Mouse (Mus musculus) heart, postnatal 0 days (tissue): ENCODE measurements around the gene Pcdh8. TPM values are rescaled to one million over a fixed set of nuclear protein-coding genes. Genes with fewer than 3 reads are reported as not detected.
A peak's percentile ranks its signal among the peaks of the same experiment; 100 is the strongest.

Source experiments
- ATAC-seq: fragments of 200-750 bp; cut with Nextera tagmentation; 2 replicates; pipeline ENCODE4 v1.8.0; 2017; ENCODE audit warnings: low read depth, moderate number of reproducible peaks, moderate library complexity; ENCODE audit not compliant: insufficient read depth
- DNase-seq: peaks from one replicate; pipeline ENCODE4 v3.0.0-alpha.2; 2016; ENCODE audit warnings: low spot score
- H3K27ac ChIP-seq: fragments of 300-500 bp; sonication (generic); 2 replicates; pipeline ENCODE4 v1.5.1; 2014; ENCODE audit warnings: low read depth, mild to moderate bottlenecking
- H3K27me3 ChIP-seq: fragments of 300-500 bp; sonication (generic); 2 replicates; pipeline ENCODE4 v1.6.1; 2014; ENCODE audit warnings: low read length, mixed read lengths; ENCODE audit not compliant: control insufficient read depth, insufficient read depth
- H3K36me3 ChIP-seq: fragments of 300-500 bp; sonication (generic); replicated peaks from 2 replicates; pipeline ENCODE4 v1.6.1; 2014; ENCODE audit warnings: low read length, mixed read lengths; ENCODE audit not compliant: control insufficient read depth, insufficient read depth
- H3K4me1 ChIP-seq: fragments of 300-500 bp; sonication (generic); 2 replicates; pipeline ENCODE4 v1.6.1; 2014; ENCODE audit warnings: antibody characterized with exemption; ENCODE audit not compliant: control insufficient read depth, insufficient read depth
- H3K4me2 ChIP-seq: fragments of 300-500 bp; sonication (generic); 2 replicates; pipeline ENCODE4 v1.6.1; 2014; ENCODE audit warnings: low read depth, mild to moderate bottlenecking, low read length, moderate library complexity
- H3K4me3 ChIP-seq: fragments of 300-500 bp; sonication (generic); 2 replicates; pipeline ENCODE4 v1.5.1; 2014; ENCODE audit warnings: low read depth, low read length
- H3K9ac ChIP-seq: fragments of 300-500 bp; sonication (generic); replicated peaks from 2 replicates; pipeline ENCODE4 v1.6.1; 2014; ENCODE audit warnings: low read depth, low read length, mixed read lengths
- H3K9me3 ChIP-seq: fragments of 300-500 bp; sonication (generic); replicated peaks from 2 replicates; pipeline ENCODE4 v1.6.1; 2016; ENCODE audit warnings: low read length; ENCODE audit not compliant: control insufficient read depth
- CTCF ChIP-seq: IDR thresholded peaks from 2 replicates; pipeline ENCODE4 v1.5.1; 2016; ENCODE audit warnings: antibody characterized with exemption, control low read depth, low read depth
- EP300 ChIP-seq: IDR thresholded peaks from 2 replicates; pipeline ENCODE4 v1.6.1; 2016; ENCODE audit warnings: antibody characterized with exemption, low read depth
- WGBS: fragments of 180-500 bp; shearing (Covaris S2); extraction: QIAGEN DNeasy Blood & Tissue Kit; methylation state at CpG from one replicate; pipeline ENCODE4 v1.1.7; 2014; 5-methylcytosine and 5-hydroxymethylcytosine counted together
- polyA plus RNA-seq: library from polyadenylated mRNA; unstranded; fragments of >200 nt; fragmentation: Nextera tagmentation; extraction: Ambion mirVana; gene quantifications from 2 replicates; pipeline ENCODE4 v1.2.1, GENCODE M21; 2015
- total RNA-seq: library from RNA; depleted of rRNA; stranded (reverse); fragments of >200 nt; gene quantifications from 2 replicates; pipeline ENCODE4 v1.2.3, GENCODE M21; 2014; ENCODE audit warnings: low replicate concordance; rRNA removed

Gene Pcdh8
- not detected in 2 replicates for total RNA-seq
- polyA plus RNA-seq = 0.14 TPM in 1 of 2 replicates, not detected in the other

DNA sequence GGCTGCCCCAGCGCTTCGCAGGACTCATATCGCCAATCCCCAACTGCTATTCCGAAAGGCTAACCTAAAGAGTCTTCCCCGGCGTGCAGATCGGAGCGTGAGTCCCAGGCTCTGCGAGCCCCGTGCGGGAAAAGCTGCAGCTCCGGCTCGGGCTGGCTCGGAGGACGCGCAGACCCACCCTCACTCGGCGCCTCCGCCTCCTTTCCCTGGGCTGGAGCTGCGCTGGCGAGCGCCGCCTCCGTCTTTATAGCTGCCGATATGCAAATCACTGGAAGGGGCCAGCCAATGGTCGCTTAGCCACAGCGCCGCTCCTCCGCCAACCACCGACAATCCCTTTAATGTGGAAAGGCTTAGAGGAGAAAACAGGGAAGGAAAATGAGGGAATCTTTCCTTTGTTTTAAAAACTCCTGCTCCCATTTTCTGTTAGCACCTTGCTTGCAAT lies at the start of gene Pcdh8:
Gene Pcdh8 (minus strand): TSS at position 219 of the 442 bp plus-strand sequence.
- Histone ChIP-seq H3K27ac (no peak within 1 kb of the TSS), H3K36me3 (no peaks in the 10 kb centered on the region), H3K4me2 (peak within 1 kb of the TSS; percentile 70), H3K9me3 (no peaks in the 10 kb centered on the region), H3K4me1 (peaks cover 19% of the 10 kb centered on the region), H3K4me3 (peak within 1 kb of the TSS; percentile 44), H3K9ac (no peak within 1 kb of the TSS), H3K27me3 (peaks cover 96% of the 10 kb centered on the region)
- 0 out of 2 replicates have a peak, but pooled peaks have one; percentile 6 for TF ChIP-seq CTCF
- TF ChIP-seq EP300 = no peak
- peak; percentile 69 for DNase-seq
- ATAC-seq = peak; percentile 77
- WGBS = 0% methylated on average over 30 of the region's 30 CpGs

DNA sequence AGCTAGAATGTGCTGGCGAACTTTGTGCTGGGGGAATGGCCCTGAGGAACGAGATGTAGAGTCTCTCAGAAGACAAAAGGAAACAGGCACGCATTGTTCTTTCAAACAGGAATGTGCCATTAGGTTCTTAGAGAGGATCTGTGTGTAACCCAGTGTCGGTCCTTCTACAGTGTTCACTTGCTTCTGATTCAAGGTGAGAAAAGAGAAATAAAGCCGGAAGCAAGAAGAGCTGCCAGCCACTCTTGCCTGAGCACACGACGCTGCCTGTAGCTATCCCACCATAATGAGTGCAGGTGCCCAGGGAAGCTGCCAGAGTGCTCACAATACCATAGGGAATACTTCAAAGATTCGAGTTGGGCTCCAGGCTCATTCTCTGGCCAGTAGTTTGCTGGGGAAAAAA lies 43.6 kb upstream of the Pcdh8 start:
- TF ChIP-seq EP300 = no peak
- no peak for TF ChIP-seq CTCF
- H3K27me3 ChIP-seq = no peaks in the 10 kb centered on the region
- DNase-seq (no peak), ATAC-seq (no peak)
- no peak overlapping the region for H3K27ac ChIP-seq
- WGBS = 69% methylated on average over 8 of the region's 8 CpGs
- no peak overlapping the region for H3K9ac ChIP-seq
- no peaks in the 10 kb centered on the region for H3K9me3 ChIP-seq
- H3K36me3 ChIP-seq = no peaks in the 10 kb centered on the region
- H3K4me3 ChIP-seq = no peak overlapping the region
- H3K4me2 ChIP-seq = no peak overlapping the region
- no peaks in the 10 kb centered on the region for H3K4me1 ChIP-seq

DNA sequence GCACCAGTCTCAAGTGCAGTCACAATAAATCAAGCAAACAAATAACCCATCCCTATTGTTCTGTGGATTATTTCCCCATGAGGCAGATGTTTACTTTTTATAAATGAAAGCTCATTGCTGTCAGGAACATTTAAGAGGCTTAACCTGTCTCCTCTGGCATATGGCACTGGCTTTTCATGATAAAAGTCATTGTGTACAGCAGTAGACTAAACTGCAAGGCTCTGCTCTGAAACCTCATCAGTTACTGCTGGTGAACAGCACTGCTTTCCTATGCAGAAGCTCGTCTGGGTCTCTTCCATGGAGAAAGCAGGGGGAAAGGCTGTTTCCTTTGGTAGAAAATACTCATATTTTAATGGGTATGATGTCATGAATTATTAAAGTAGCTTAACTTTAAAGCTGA lies 43.0 kb upstream of the Pcdh8 start:
- 37% methylated on average over 1 of the region's 1 CpGs for WGBS

GRCm38 (mm10) chr14:79793179-79793578 lies 22.1 kb upstream of the Pcdh8 start:
- TF ChIP-seq CTCF (no peak), EP300 (no peak)
- H3K36me3 ChIP-seq = no peaks in the 10 kb centered on the region
- DNase-seq (no peak), ATAC-seq (no peak)
- no peak overlapping the region for H3K9ac ChIP-seq
- no peak overlapping the region for H3K27ac ChIP-seq
- H3K4me1 ChIP-seq = no peaks in the 10 kb centered on the region
- H3K4me3 ChIP-seq = no peak overlapping the region
- no peaks in the 10 kb centered on the region for H3K27me3 ChIP-seq
- H3K4me2 ChIP-seq = no peak overlapping the region
- 66% methylated on average over 8 of the region's 8 CpGs for WGBS
- no peaks in the 10 kb centered on the region for H3K9me3 ChIP-seq

More for the DNA sequence above, 43.0 kb upstream of the Pcdh8 start:
- Histone ChIP-seq H3K4me3 (no peak overlapping the region), H3K9me3 (no peaks in the 10 kb centered on the region), H3K4me1 (no peaks in the 10 kb centered on the region), H3K27ac (no peak overlapping the region), H3K9ac (no peak overlapping the region), H3K36me3 (no peaks in the 10 kb centered on the region), H3K4me2 (no peak overlapping the region), H3K27me3 (no peaks in the 10 kb centered on the region)
- DNase-seq = no peak
- TF ChIP-seq CTCF = no peak
- TF ChIP-seq EP300 = no peak
- no peak for ATAC-seq

GRCm38 (mm10) chr14:79789535-79789934 lies 18.4 kb upstream of the Pcdh8 start:
- ATAC-seq = no peak
- no peak overlapping the region for H3K27ac ChIP-seq
- WGBS = 26% methylated on average over 4 of the region's 4 CpGs
- no peak overlapping the region for H3K9ac ChIP-seq
- H3K9me3 ChIP-seq = no peaks in the 10 kb centered on the region
- H3K4me1 ChIP-seq = no peaks in the 10 kb centered on the region
- no peak for DNase-seq
- H3K36me3 ChIP-seq = no peaks in the 10 kb centered on the region
- H3K4me3 ChIP-seq = no peak overlapping the region
- no peak for TF ChIP-seq EP300
- TF ChIP-seq CTCF = no peak
- H3K27me3 ChIP-seq = no peaks in the 10 kb centered on the region
- H3K4me2 ChIP-seq = no peak overlapping the region

GRCm38 (mm10) chr14:79788656-79789204 lies 17.6 kb upstream of the Pcdh8 start:
- 39% methylated on average over 2 of the region's 2 CpGs for WGBS
- no peaks in the 10 kb centered on the region for H3K9me3 ChIP-seq
- H3K27me3 ChIP-seq = no peaks in the 10 kb centered on the region
- H3K4me1 ChIP-seq = no peaks in the 10 kb centered on the region
- H3K27ac ChIP-seq = no peak overlapping the region
- no peaks in the 10 kb centered on the region for H3K36me3 ChIP-seq
- no peak overlapping the region for H3K4me3 ChIP-seq
- ATAC-seq (no peak), DNase-seq (no peak)
- TF ChIP-seq EP300 (no peak), CTCF (no peak)
- H3K4me2 ChIP-seq = no peak overlapping the region
- H3K9ac ChIP-seq = no peak overlapping the region
